Mouse (Mus musculus) MEL (cell line): ENCODE measurements around the gene 4921517D22Rik. TPM values are rescaled to one million over a fixed set of nuclear protein-coding genes. Genes with fewer than 3 reads are reported as not detected.

ENCODE experiments used
- DNase-seq: peaks from one replicate; pipeline ENCODE4 v3.0.0; 2011; ENCODE audit warnings: low read depth, low spot score
- H3K27ac ChIP-seq: 2 replicates; pipeline ENCODE4 v1.5.1; 2012; ENCODE audit warnings: low read depth, mild to moderate bottlenecking, control low read depth, low read length, moderate library complexity; ENCODE audit not compliant: control insufficient read depth
- H3K27me3 ChIP-seq, 2 experiments: fragments of 150-350 bp in 1 of 2; sonication (generic) in 1 of 2; 2 replicates each; pipeline ENCODE4 v1.6.1; 2012; ENCODE audit warnings: low read length in 2 of 2, mild to moderate bottlenecking in 2 of 2, improper control_type of control experiment in 1 of 2, moderate library complexity in 1 of 2; ENCODE audit not compliant: insufficient read depth in 2 of 2, control insufficient read depth in 1 of 2
- H3K36me3 ChIP-seq, 2 experiments: 2 replicates each; pipeline ENCODE4 v1.6.1; 2012 to 2014; ENCODE audit warnings: low read length in 2 of 2, improper control_type of control experiment in 1 of 2, inconsistent platforms in 1 of 2, mild to moderate bottlenecking in 1 of 2; ENCODE audit not compliant: insufficient read depth in 2 of 2, control insufficient read depth in 1 of 2
- H3K4me1 ChIP-seq, 2 experiments: fragments of 150-350 bp in 1 of 2; sonication (generic) in 1 of 2; 2 replicates each; pipeline ENCODE4 v1.6.1; 2012; ENCODE audit warnings: low read length in 2 of 2, improper control_type of control experiment in 1 of 2, mild to moderate bottlenecking in 1 of 2; ENCODE audit not compliant: insufficient read depth in 2 of 2, control insufficient read depth in 1 of 2
- H3K4me3 ChIP-seq, 2 experiments: fragments of 150-350 bp in 1 of 2; sonication (generic) in 1 of 2; 2 replicates each; pipeline ENCODE4 v1.5.1; 2012; ENCODE audit warnings: low read depth in 2 of 2, low read length in 2 of 2, mild to moderate bottlenecking in 2 of 2, moderate library complexity in 2 of 2, control low read depth in 1 of 2, improper control_type of control experiment in 1 of 2; ENCODE audit not compliant: control insufficient read depth in 1 of 2, insufficient read depth in 1 of 2
- H3K79me2 ChIP-seq: 2 replicates; pipeline ENCODE4 v1.6.1; 2012; ENCODE audit warnings: mild to moderate bottlenecking, low read length, moderate library complexity; ENCODE audit not compliant: control insufficient read depth, poor library complexity, insufficient read depth
- H3K9ac ChIP-seq: 2 replicates; pipeline ENCODE4 v1.6.1; 2012; ENCODE audit warnings: low read depth, mild to moderate bottlenecking, control low read depth, low read length, moderate library complexity; ENCODE audit not compliant: control insufficient read depth, poor library complexity, severe bottlenecking
- H3K9me3 ChIP-seq: fragments of 150-350 bp; sonication (generic); replicated peaks from 2 replicates; pipeline ENCODE4 v1.6.1; 2012; ENCODE audit warnings: mild to moderate bottlenecking, low read length, improper control_type of control experiment, moderate library complexity; ENCODE audit not compliant: insufficient read depth
- CTCF ChIP-seq, 3 experiments: IDR thresholded peaks in 2 of 3; conservative IDR thresholded peaks in 1 of 3; 2 replicates each; pipeline ENCODE4 v1.5.1; 2011 to 2012; ENCODE audit warnings: low read length in 3 of 3, low read depth in 2 of 3, mild to moderate bottlenecking in 2 of 3, improper control_type of control experiment in 1 of 3, inconsistent platforms in 1 of 3, mixed read lengths in 1 of 3, moderate library complexity in 1 of 3; ENCODE audit not compliant: control insufficient read depth in 1 of 3, insufficient read depth in 1 of 3, poor library complexity in 1 of 3, severe bottlenecking in 1 of 3
- EP300 ChIP-seq, 2 experiments: IDR thresholded peaks; 2 replicates each; pipeline ENCODE4 v1.6.1; 2011; ENCODE audit warnings: improper control_type of control experiment in 2 of 2, low read length in 2 of 2, low read depth in 1 of 2, mild to moderate bottlenecking in 1 of 2
- ETS1 ChIP-seq: IDR thresholded peaks from 2 replicates; pipeline ENCODE4 v1.6.1; 2012; ENCODE audit warnings: low read depth, mild to moderate bottlenecking, inconsistent platforms, low read length, improper control_type of control experiment, moderate library complexity
- MAFK ChIP-seq: IDR thresholded peaks from 2 replicates; pipeline ENCODE4 v1.6.1; 2011; ENCODE audit warnings: low read depth, mild to moderate bottlenecking, low read length, improper control_type of control experiment, borderline replicate concordance
- MAZ ChIP-seq: IDR thresholded peaks from 2 replicates; pipeline ENCODE4 v1.6.1; 2012; ENCODE audit warnings: low read depth, mild to moderate bottlenecking, inconsistent platforms, low read length, improper control_type of control experiment
- MXI1 ChIP-seq: IDR thresholded peaks from 2 replicates; pipeline ENCODE4 v1.6.1; 2011; ENCODE audit warnings: mild to moderate bottlenecking, low read depth, low read length, improper control_type of control experiment
- MYB ChIP-seq: IDR thresholded peaks from 2 replicates; pipeline ENCODE4 v1.6.1; 2011; ENCODE audit warnings: mild to moderate bottlenecking, low read depth, low read length, improper control_type of control experiment
- MYC ChIP-seq: IDR thresholded peaks from 2 replicates; pipeline ENCODE4 v1.6.1; 2011; ENCODE audit warnings: low read depth, mild to moderate bottlenecking, low read length, improper control_type of control experiment, moderate library complexity
- POLR2AphosphoS2 ChIP-seq: IDR thresholded peaks from 2 replicates; pipeline ENCODE4 v1.6.1; 2011; ENCODE audit warnings: low read length, improper control_type of control experiment
- RAD21 ChIP-seq: IDR thresholded peaks from 2 replicates; pipeline ENCODE4 v1.6.1; 2011; ENCODE audit warnings: mild to moderate bottlenecking, low read depth, low read length, improper control_type of control experiment
- RCOR1 ChIP-seq: IDR thresholded peaks from 2 replicates; pipeline ENCODE4 v1.6.1; 2012; ENCODE audit warnings: low read depth, mild to moderate bottlenecking, inconsistent platforms, low read length, improper control_type of control experiment
- SMC3 ChIP-seq: IDR thresholded peaks from 2 replicates; pipeline ENCODE4 v1.6.1; 2011; ENCODE audit warnings: low read depth, low read length, improper control_type of control experiment
- TBP ChIP-seq: IDR thresholded peaks from 2 replicates; pipeline ENCODE4 v1.8.0; 2011; ENCODE audit warnings: low read depth, low read length, improper control_type of control experiment
- UBTF ChIP-seq: IDR thresholded peaks from 2 replicates; pipeline ENCODE4 v1.6.1; 2012; ENCODE audit warnings: low read depth, mild to moderate bottlenecking, inconsistent platforms, low read length, improper control_type of control experiment, moderate library complexity, borderline replicate concordance; ENCODE audit not compliant: insufficient read depth
- ZC3H11A ChIP-seq: IDR thresholded peaks from 2 replicates; pipeline ENCODE4 v1.6.1; 2012; ENCODE audit warnings: low read depth, mild to moderate bottlenecking, inconsistent platforms, low read length, improper control_type of control experiment
- ZKSCAN1 ChIP-seq: IDR thresholded peaks from 2 replicates; pipeline ENCODE4 v1.6.1; 2012; ENCODE audit warnings: low read depth, mild to moderate bottlenecking, inconsistent platforms, low read length, improper control_type of control experiment, moderate library complexity
- polyA plus RNA-seq, 2 experiments: library from polyadenylated mRNA; stranded (reverse) in 1 of 2; unstranded in 1 of 2; fragments of >175 nt in 1 of 2; fragments of >200 nt in 1 of 2; gene quantifications; 2 replicates each; pipeline versions ENCODE4 v1.2.1 to v1.2.4; 2012; ENCODE audit warnings: low replicate concordance in 2 of 2, low read depth in 1 of 2; ENCODE audit not compliant: insufficient read length in 2 of 2, insufficient read depth in 1 of 2, missing spikeins in 1 of 2
- total RNA-seq: library from RNA; depleted of rRNA; stranded (reverse); fragments of 300-350 nt; gene quantifications from 2 replicates; pipeline ENCODE4 v1.2.3, GENCODE M21; 2012

Gene 4921517D22Rik
- total and polyA plus RNA-seq, 3 experiments, result not detected

- Histone ChIP-seq H3K4me3 (no peak overlapping the region), H3K4me1 (peaks cover 0 to 13% of the 10 kb centered on the region in 2 experiments; a peak in 2 of 4 replicates), H3K36me3 (peaks cover 0 to 6% of the 10 kb centered on the region in 2 experiments; a peak in 2 of 4 replicates), H3K27ac (no peak overlapping the region), H3K9me3 (no peaks in the 10 kb centered on the region), H3K27me3 (no peaks in the 10 kb centered on the region), H3K79me2 (no peaks in the 10 kb centered on the region), H3K9ac (no peak overlapping the region)
- TF ChIP-seq UBTF, result no peak
- DNase-seq, result no peak
These were observed 44.5 kb upstream of the 4921517D22Rik start for GRCm38 (mm10) chr13:59738455-59738854.

GRCm38 (mm10) chr13:59735190-59735589 is 41.3 kb upstream of the 4921517D22Rik start:
- no peak overlapping the region for H3K4me3 ChIP-seq
- DNase-seq, result peak; percentile 86
- peaks cover 0 to 6% of the 10 kb centered on the region in 2 experiments; a peak in 2 of 4 replicates for H3K36me3 ChIP-seq
- no peak overlapping the region for H3K9ac ChIP-seq
- H3K4me1 ChIP-seq, result peaks cover 0 to 14% of the 10 kb centered on the region in 2 experiments; a peak in 2 of 4 replicates
- no peaks in the 10 kb centered on the region for H3K9me3 ChIP-seq
- H3K27me3 ChIP-seq, result no peaks in the 10 kb centered on the region
- TF ChIP-seq CTCF (IDR thresholded peaks at IDR 0.05 in 2 of 3, conservative IDR thresholded peaks at IDR 0.05 in 1 of 3; ENCODE audit: control insufficient read depth in 1 of 3, insufficient read depth in 1 of 3, low read depth in 2 of 3, low read length in 3 of 3, poor library complexity in 1 of 3, severe bottlenecking in 1 of 3) (peak; percentile 13 to 52 (median 17); a peak in 2 of 6 replicates), MAZ (0 out of 2 replicates have a peak, but pooled peaks have one; percentile 30), SMC3 (peak; percentile 51), MYB (no peak), RCOR1 (no peak), MAFK (no peak), MYC (no peak), TBP (no peak), MXI1 (no peak), UBTF (no peak), ETS1 (no peak), POLR2AphosphoS2 (no peak), ZC3H11A (0 out of 2 replicates have a peak, but pooled peaks have one; percentile 15), EP300 (IDR thresholded peaks at IDR 0.05; ENCODE audit: low read depth in 1 of 2, low read length in 2 of 2) (no peak), RAD21 (peak; percentile 6; the same call in 1 of the 2 replicates), ZKSCAN1 (no peak)
- no peaks in the 10 kb centered on the region for H3K79me2 ChIP-seq
- H3K27ac ChIP-seq, result no peak overlapping the region
